Mouse (Mus musculus) mature B cell (primary cell): ENCODE measurements around the gene Stard10.

Experiments used
- in situ Hi-C: fragments of 300-500 bp; cut with MboI; formaldehyde crosslinking; loops from 2 replicates; pipeline ENCODE4 v1.14.3; 2019

Gene Stard10

DNA sequence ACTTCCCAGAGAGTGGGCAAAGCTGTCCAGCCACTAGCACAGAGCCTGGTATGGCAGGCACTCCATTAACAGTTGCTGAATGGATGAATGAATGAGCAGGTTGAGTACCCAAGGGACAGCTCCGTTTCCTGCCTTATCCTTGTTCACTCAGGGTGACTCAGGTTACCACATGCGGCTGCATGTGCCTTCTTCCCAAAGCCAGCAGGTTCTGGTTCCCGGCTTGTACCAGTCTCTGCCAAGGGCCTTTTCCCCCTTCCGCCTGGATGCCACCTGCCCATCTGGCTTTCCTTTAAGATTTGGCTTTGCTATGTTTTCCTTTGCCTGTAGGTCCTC, 13.9 kb downstream of the Stard10 start:
- in situ Hi-C loops: no loop called here

DNA sequence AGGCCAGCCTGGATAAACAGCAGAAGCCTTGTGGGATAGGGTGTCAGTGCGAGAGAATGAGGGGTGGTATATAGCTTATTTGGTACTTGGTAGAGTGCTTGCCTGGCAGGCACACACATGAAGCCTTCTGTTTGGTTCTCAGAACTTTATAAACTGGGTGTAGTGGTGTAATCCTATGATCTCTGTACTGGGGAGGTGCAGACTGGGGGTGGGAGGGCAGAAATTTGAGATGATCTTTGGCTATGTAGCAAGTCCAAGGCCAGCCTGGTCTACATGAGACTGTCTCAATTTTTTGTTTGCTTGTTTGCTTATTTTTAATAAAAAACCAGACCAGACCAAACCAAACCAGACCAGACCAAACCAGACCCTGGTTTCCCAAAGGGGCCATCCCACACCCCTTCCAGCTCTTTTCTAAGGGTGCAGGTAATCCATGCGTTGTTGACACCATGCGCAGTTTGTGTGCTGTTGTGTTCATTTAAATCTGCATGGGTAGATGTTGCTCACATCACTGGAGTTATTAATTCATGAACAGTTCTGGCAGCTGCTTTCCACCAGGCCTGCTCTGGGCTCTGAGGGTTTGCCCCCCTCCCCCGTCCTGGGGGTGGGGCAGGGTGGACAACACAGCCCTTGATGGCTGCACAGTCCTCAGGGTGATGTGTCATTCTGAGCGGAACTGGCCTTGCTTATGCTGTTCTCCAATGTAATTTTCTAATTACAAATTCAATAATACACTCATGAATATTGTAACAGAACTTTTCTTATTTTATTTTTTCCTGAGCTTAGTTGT, 15.4 kb downstream of the Stard10 start:
- in situ Hi-C loops: no loop called here

DNA sequence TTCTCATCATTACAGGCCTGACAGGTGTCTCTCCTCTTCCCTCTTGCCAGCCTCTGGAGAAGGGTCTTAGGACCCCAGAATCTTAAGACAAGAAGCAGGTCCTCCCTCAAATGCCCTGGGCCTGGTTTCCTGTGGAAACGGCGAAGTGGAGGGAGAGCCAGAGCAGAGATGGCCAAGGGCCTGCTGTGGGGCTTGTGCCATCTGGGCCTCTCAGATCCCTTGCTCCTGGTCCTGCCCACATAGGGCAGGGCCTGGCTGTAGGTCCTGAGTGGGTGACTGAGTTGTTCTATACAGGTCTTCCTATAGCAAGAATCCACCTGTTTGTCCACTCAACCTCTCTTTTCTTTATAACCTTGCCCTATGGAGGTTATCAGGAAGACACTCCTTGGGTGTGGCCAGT, 18.3 kb downstream of the Stard10 start:
- in situ Hi-C loops: no loop called here

GRCm38 (mm10) chr7:101336686-101337085, 19.8 kb downstream of the Stard10 start:
- in situ Hi-C loops: no loop called here

DNA sequence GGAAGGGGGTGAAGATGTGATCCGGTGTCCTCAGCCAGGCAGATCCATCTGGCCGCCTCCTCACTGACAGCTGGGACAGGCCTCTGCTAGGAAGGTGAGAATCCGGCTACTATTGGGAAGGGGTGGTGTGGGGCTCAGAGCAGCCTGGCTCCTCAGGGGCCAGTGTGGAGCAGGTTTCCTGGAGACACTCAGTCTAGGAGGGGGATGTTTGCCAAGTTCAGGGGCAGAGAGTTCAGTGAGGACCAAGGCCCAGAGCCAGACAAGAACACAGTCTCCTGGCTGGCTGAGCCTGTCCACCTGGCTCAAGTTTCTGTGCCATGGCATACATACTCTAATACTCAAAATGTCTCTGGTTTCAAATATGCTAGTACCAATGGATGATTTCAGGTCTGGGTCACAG, 20.5 kb downstream of the Stard10 start:
- in situ Hi-C loops: no loop called here

- in situ Hi-C loops: no loop called here
Measured at GRCm38 (mm10) chr7:101341405-101341804, 24.5 kb downstream of the Stard10 start.

- in situ Hi-C loops: no loop called here
Measured at GRCm38 (mm10) chr7:101343135-101343534, 26.2 kb downstream of the Stard10 start.

GRCm38 (mm10) chr7:101344892-101345291, 28.0 kb downstream of the Stard10 start:
- in situ Hi-C loops: no loop called here

DNA sequence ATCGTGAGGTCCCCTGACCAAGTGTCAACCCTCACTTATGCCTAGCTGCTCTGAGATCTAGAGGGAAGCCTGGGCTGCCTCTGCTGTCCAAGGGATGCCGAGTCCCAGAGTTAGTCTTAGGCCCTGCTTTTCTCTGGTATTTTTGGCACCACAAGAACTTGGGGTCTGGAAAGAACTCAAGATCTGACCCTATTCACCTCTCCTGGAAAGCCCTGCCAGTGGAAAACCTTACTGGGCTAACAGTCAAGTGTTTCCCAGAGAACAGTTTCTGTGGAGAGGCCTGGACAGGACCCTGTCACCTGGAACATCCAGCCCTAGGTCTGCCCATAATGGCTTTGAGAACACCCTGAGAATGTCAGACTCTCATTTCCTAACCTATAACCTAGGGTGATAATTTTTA, 30.1 kb downstream of the Stard10 start:
- in situ Hi-C loops: no loop called here

DNA sequence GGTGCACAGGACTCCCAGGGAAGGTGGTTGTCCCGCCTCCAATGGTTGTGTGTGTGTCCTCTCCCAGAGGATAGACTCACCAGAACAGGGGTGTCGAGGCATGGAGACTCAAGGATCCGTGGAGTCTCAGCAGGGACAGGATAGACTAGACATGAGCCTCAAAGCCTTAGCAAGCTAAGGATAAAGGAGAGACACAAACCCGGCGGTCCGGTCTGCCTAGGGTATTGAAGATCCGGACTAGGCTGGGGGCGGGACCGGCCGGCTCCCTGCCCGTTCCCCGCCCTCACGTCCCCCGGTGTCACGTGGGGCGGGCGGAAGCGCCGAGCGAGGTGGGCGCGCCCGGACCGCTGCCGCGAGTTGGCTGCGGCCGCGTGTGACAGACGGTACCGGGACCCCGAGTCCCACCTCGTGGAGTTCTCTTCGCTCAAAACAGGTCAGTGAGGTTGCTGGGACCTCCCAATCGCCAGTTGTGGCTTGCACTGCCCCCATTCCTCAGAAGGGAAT, 30.9 kb downstream of the Stard10 start, which contains the start of gene Arap1:
Arap1 (plus strand) TSS at position 301 of the 504 bp plus-strand sequence.
- in situ Hi-C loops: no loop called here

- in situ Hi-C loops: no loop called here
Measured at GRCm38 (mm10) chr7:101348312-101348711, 31.4 kb downstream of the Stard10 start.

- in situ Hi-C loops: no loop called here
Measured at GRCm38 (mm10) chr7:101349861-101350260, 33.0 kb downstream of the Stard10 start.

GRCm38 (mm10) chr7:101352404-101352803, 35.5 kb downstream of the Stard10 start:
- in situ Hi-C loops: no loop called here

DNA sequence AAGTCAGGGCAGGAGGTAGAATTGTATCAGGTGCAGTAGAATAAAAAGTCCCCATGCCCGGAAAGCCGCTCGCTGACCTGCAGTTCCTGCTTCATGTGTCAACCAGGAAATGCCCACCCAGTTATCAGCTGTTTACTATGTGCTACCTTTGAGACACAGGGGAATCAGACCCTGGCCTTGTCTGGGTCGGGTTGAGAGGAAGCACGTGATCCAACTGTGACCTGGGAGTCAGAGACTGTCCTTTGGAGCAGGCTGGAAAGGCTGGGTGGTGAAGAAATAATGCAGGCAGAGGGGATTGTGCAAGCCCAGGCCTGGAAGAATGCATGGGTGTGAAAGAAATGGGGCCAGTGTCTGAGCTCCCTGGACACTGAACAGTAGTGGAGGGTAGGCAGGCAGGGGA, 37.5 kb downstream of the Stard10 start:
- in situ Hi-C loops: no loop called here

- in situ Hi-C loops: no loop called here
Measured at GRCm38 (mm10) chr7:101355551-101356100, 38.7 kb downstream of the Stard10 start.

DNA sequence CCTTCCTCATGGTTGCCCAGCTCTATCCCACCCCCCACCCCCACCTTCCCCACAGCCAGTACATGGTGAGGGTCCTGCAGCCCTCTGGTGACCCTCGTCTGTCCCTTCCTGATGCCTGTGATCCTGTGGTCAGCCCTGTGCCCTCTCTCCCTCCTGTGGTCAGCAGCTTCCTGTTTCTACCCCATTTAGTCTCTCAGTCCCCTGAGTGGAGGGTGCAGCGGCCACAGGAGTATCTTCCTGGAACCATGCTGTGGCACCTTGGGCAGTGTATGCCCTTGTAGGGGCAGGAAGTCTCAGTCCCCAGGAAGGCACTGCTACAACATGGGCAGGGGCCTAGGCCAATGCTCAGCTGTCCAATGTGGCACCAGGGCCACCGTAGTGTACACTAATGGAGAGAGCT, 40.0 kb downstream of the Stard10 start:
- in situ Hi-C loops: no loop called here

DNA sequence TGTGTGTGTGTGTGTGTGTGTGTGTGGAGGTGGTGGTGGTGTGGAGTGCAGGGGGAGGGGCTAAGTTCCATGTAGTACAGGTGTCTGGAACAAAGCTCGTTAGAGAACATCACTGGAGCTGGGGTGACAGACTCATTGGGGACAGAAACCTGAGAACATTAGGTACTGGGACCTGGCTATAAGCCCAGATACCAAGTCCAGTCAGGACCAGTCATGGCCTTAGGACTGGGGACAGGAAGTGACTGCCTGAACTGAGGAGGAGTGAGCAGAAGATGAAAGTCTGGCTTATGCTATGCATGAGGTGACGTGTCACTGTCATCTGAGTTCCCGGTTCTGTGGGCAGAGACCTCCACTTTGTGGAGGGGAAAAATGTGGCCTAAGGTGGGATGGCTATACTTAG, 43.5 kb downstream of the Stard10 start:
- in situ Hi-C loops: no loop called here

DNA sequence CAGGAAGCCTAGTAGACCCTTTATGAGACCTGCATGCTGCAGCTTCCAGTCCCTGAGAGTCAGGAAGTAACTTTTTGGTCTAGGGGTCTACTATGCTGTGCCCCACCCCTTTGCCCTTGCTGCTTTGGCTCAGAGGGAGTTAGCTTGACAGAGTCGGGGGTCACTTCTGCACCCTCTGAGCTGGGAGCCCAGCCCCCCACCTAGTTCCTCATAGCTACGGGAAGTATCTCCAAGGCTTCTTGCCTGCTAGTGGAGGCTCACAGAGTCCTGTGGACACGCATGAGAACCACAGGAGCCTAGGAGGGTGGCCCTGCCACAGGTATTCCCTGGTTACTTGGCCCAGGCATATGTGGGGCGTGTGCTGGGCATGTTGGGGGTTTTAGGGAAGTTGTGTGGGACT, 44.1 kb downstream of the Stard10 start:
- in situ Hi-C loops: no loop called here

GRCm38 (mm10) chr7:101361767-101362166, 44.9 kb downstream of the Stard10 start:
- in situ Hi-C loops: no loop called here

DNA sequence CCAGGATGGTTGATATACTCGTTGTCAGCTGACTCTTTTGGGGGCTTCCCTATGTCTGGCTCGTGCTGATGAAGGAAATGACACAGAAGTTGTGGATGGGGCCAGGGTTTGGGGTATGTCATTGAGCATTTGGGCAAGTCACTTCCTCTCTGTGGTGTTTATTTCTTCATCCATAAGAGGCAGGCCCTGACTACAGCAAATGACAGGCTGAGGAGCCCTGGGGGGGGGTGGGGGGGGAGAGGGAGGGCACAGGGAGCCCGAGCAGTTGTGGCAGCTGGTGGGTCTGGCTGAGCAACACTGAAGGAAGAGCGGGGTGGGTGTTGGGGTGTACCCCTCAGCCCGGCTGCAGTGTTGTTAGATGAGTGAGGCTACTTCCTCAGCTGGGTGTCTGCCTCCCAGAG, 45.9 kb downstream of the Stard10 start:
- in situ Hi-C loops: no loop called here

DNA sequence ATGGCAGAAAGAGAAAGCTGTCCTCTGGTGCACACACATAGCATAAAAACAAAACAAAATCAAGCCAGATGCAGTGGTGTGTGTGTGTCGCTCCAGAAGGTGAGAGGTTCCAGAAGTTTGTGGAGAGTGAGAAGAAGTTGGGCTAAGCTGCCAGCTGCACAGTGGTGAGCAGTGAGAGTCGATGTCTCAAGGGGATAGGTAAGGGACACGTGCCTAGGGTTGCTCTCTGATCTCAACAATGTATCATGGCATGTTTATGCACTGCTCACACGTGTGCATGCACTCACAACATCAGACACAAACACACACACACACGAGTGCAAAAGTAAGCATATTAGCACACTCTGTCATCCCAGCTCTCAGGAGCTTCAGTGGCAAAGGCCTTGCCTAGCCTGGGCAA, 47.0 kb downstream of the Stard10 start:
- in situ Hi-C loops: no loop called here

DNA sequence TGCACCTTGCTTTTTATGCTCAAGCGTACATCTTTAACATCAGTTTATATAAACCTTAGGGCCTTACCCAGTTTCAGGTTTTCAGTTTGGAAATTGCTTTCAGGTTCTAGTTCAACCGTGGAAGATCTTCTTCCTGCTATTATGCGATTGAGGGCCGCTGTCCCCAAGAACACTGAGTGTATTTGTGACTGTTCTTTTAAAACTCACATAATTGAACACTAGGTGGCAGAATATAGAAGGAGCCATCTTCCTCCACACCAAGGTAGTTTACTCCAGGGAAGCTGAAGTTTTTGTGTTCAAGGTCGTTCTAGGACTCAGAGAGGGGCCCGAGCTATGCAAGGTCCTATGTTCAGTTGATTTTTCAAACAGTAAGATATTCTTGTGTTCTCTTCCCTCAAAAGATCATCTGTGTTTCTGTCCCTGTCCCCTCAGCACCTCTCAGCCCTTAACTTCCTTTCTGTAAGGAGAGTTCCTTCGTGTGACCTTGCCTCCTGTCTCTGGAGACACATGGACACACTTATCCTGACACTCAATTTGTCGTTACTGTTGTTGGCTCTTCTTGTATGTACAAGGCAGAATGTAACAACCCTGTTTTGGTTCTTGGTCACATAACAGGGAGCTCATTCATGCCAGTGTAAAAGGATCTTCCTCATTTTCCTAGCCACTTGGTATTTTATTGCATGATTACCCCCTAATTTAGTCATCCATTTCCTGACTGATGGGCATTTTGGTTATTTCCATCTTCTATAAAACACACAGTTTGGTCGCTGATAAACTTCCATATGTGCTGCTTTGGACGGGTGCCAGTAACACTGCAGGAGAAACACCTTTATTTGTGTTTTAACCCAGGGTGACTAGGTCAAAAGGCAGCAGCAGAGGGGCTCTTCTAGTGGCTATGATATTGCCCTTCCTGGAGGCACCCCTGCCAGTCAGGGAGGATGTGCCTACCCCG, 51.3 kb downstream of the Stard10 start:
- in situ Hi-C loops: loop anchor here (5.0 kb wide), 1 partner anchor 51 kb away; the partner anchor contains the start of gene Stard10
